Mouse (Mus musculus): Measurements from ENCODE around the gene Sipa1l1. TPM values are rescaled to one million over a fixed set of nuclear protein-coding genes. Genes with fewer than 3 reads are reported as not detected.

Sipa1l1 gene
- polyA plus RNA-seq, 1 experiment from 2014 or later: 29.4 TPM

GRCm38 (mm10) chr12:82467641-82468040 is 298.5 kb downstream of the Sipa1l1 start:
- H3K4me1 ChIP-seq: peaks cover 27% of the 10 kb centered on the region
- H3K36me3 ChIP-seq: no peaks in the 10 kb centered on the region
- H3K9me3 ChIP-seq: no peaks in the 10 kb centered on the region
- H3K9ac ChIP-seq: no peak overlapping the region
- H3K4me3 ChIP-seq: no peak overlapping the region
- H3K27ac ChIP-seq: no peak overlapping the region
- H3K27me3 ChIP-seq: no peaks in the 10 kb centered on the region
- H3K4me2 ChIP-seq: no peak overlapping the region
- ATAC-seq (ENCODE audit: borderline replicate concordance, extremely low read depth, low FRiP score, low TSS enrichment): no peak
- 59% methylated on average over 2 of the region's 2 CpGs for WGBS

GRCm38 (mm10) chr12:82468416-82468815 is 299.3 kb downstream of the Sipa1l1 start:
- WGBS: 31% methylated on average over 5 of the region's 5 CpGs
- Histone ChIP-seq H3K4me2 (no peak overlapping the region), H3K36me3 (no peaks in the 10 kb centered on the region), H3K4me3 (no peak overlapping the region), H3K4me1 (peaks cover 27% of the 10 kb centered on the region), H3K9me3 (no peaks in the 10 kb centered on the region), H3K27ac (no peak overlapping the region), H3K9ac (no peak overlapping the region), H3K27me3 (no peaks in the 10 kb centered on the region)
- ATAC-seq (ENCODE audit: borderline replicate concordance, extremely low read depth, low FRiP score, low TSS enrichment): no peak

GRCm38 (mm10) chr12:82469706-82470361 is 300.7 kb downstream of the Sipa1l1 start:
- H3K4me1 ChIP-seq: peaks cover 27% of the 10 kb centered on the region
- H3K36me3 ChIP-seq: no peaks in the 10 kb centered on the region
- peak; percentile 85 for ATAC-seq (ENCODE audit: borderline replicate concordance, extremely low read depth, low FRiP score, low TSS enrichment)
- H3K4me2 ChIP-seq: peak overlapping the region; percentile 80
- H3K9me3 ChIP-seq: no peaks in the 10 kb centered on the region
- WGBS: 3% methylated on average over 12 of the region's 12 CpGs
- H3K4me3 ChIP-seq: peak overlapping the region; percentile 48
- H3K27me3 ChIP-seq: no peaks in the 10 kb centered on the region
- peak overlapping the region; percentile 39; the same call in 1 of the 2 replicates for H3K9ac ChIP-seq
- H3K27ac ChIP-seq: peak overlapping the region; percentile 87

GRCm38 (mm10) chr12:82470362-82470936 is 301.3 kb downstream of the Sipa1l1 start:
- 2% methylated on average over 18 of the region's 18 CpGs for WGBS
- peak; percentile 88 for ATAC-seq (ENCODE audit: borderline replicate concordance, extremely low read depth, low FRiP score, low TSS enrichment)
- H3K9me3 ChIP-seq: no peaks in the 10 kb centered on the region

GRCm38 (mm10) chr12:82472796-82473195 is 303.7 kb downstream of the Sipa1l1 start:
- no peak for ATAC-seq (ENCODE audit: borderline replicate concordance, extremely low read depth, low FRiP score, low TSS enrichment)
- Histone ChIP-seq H3K9ac (no peak overlapping the region), H3K36me3 (no peaks in the 10 kb centered on the region), H3K4me3 (no peak overlapping the region), H3K27ac (no peak overlapping the region), H3K9me3 (no peaks in the 10 kb centered on the region), H3K4me2 (no peak overlapping the region), H3K27me3 (no peaks in the 10 kb centered on the region), H3K4me1 (peaks cover 26% of the 10 kb centered on the region)
- WGBS: 64% methylated on average over 3 of the region's 3 CpGs

More at GRCm38 (mm10) chr12:82470362-82470936, 301.3 kb downstream of the Sipa1l1 start:
- H3K9ac ChIP-seq: peak overlapping the region; percentile 39; the same call in 1 of the 2 replicates
- no peaks in the 10 kb centered on the region for H3K36me3 ChIP-seq
- peak overlapping the region; percentile 87 for H3K27ac ChIP-seq
- no peaks in the 10 kb centered on the region for H3K27me3 ChIP-seq
- peaks cover 27% of the 10 kb centered on the region for H3K4me1 ChIP-seq
- H3K4me2 ChIP-seq: peak overlapping the region; percentile 80
- H3K4me3 ChIP-seq: peak overlapping the region; percentile 48

- Histone ChIP-seq H3K9me3 (no peaks in the 10 kb centered on the region), H3K4me1 (peaks cover 22% of the 10 kb centered on the region), H3K4me3 (no peak overlapping the region), H3K27ac (no peak overlapping the region), H3K27me3 (no peaks in the 10 kb centered on the region), H3K4me2 (no peak overlapping the region), H3K9ac (no peak overlapping the region), H3K36me3 (no peaks in the 10 kb centered on the region)
- 71% methylated on average over 4 of the region's 4 CpGs for WGBS
- ATAC-seq (ENCODE audit: borderline replicate concordance, extremely low read depth, low FRiP score, low TSS enrichment): no peak
These were observed 304.1 kb downstream of the Sipa1l1 start for GRCm38 (mm10) chr12:82473238-82473637.

- Histone ChIP-seq H3K4me1 (peaks cover 10% of the 10 kb centered on the region), H3K4me2 (no peak overlapping the region), H3K9me3 (no peaks in the 10 kb centered on the region), H3K27me3 (no peaks in the 10 kb centered on the region), H3K9ac (no peak overlapping the region), H3K36me3 (no peaks in the 10 kb centered on the region), H3K4me3 (no peak overlapping the region), H3K27ac (no peak overlapping the region)
- WGBS: 54% methylated on average over 4 of the region's 4 CpGs
- ATAC-seq (ENCODE audit: borderline replicate concordance, extremely low read depth, low FRiP score, low TSS enrichment): no peak
These were observed 305.3 kb downstream of the Sipa1l1 start for GRCm38 (mm10) chr12:82474409-82474808.

- WGBS: 76% methylated on average over 10 of the region's 10 CpGs
These were observed 306.9 kb downstream of the Sipa1l1 start for GRCm38 (mm10) chr12:82476028-82476427.

GRCm38 (mm10) chr12:82476580-82476979 is 307.5 kb downstream of the Sipa1l1 start:
- H3K36me3 ChIP-seq: no peaks in the 10 kb centered on the region
- H3K4me1 ChIP-seq: no peaks in the 10 kb centered on the region
- no peak for ATAC-seq (ENCODE audit: borderline replicate concordance, extremely low read depth, low FRiP score, low TSS enrichment)
- no peaks in the 10 kb centered on the region for H3K27me3 ChIP-seq
- 51% methylated on average over 2 of the region's 2 CpGs for WGBS
- no peak overlapping the region for H3K27ac ChIP-seq
- H3K4me2 ChIP-seq: no peak overlapping the region
- H3K4me3 ChIP-seq: no peak overlapping the region
- no peak overlapping the region for H3K9ac ChIP-seq
- H3K9me3 ChIP-seq: no peaks in the 10 kb centered on the region

More at GRCm38 (mm10) chr12:82476028-82476427, 306.9 kb downstream of the Sipa1l1 start:
- H3K9ac ChIP-seq: no peak overlapping the region
- H3K9me3 ChIP-seq: no peaks in the 10 kb centered on the region
- no peaks in the 10 kb centered on the region for H3K36me3 ChIP-seq
- H3K4me3 ChIP-seq: no peak overlapping the region
- H3K27ac ChIP-seq: no peak overlapping the region
- H3K4me2 ChIP-seq: no peak overlapping the region
- no peak for ATAC-seq (ENCODE audit: borderline replicate concordance, extremely low read depth, low FRiP score, low TSS enrichment)
- no peaks in the 10 kb centered on the region for H3K27me3 ChIP-seq
- H3K4me1 ChIP-seq: 0 out of 2 replicates have a peak, but pooled peaks cover 1% of the 10 kb centered on the region

- no peaks in the 10 kb centered on the region for H3K4me1 ChIP-seq
- H3K27ac ChIP-seq: no peak overlapping the region
- H3K9me3 ChIP-seq: no peaks in the 10 kb centered on the region
- no peak for ATAC-seq (ENCODE audit: borderline replicate concordance, extremely low read depth, low FRiP score, low TSS enrichment)
- H3K4me2 ChIP-seq: no peak overlapping the region
- H3K36me3 ChIP-seq: no peaks in the 10 kb centered on the region
- no peak overlapping the region for H3K9ac ChIP-seq
- H3K27me3 ChIP-seq: no peaks in the 10 kb centered on the region
- 38% methylated on average over 5 of the region's 5 CpGs for WGBS
- no peak overlapping the region for H3K4me3 ChIP-seq
These were observed 308.7 kb downstream of the Sipa1l1 start for GRCm38 (mm10) chr12:82477826-82478225.

GRCm38 (mm10) chr12:82478256-82478655 is 309.1 kb downstream of the Sipa1l1 start:
- H3K9ac ChIP-seq: no peak overlapping the region

GRCm38 (mm10) chr12:82479393-82479792 is 310.3 kb downstream of the Sipa1l1 start:
- Histone ChIP-seq H3K4me3 (no peak overlapping the region), H3K4me1 (no peaks in the 10 kb centered on the region), H3K27ac (no peak overlapping the region), H3K36me3 (no peaks in the 10 kb centered on the region), H3K27me3 (no peaks in the 10 kb centered on the region), H3K9ac (no peak overlapping the region), H3K9me3 (no peaks in the 10 kb centered on the region), H3K4me2 (no peak overlapping the region)
- ATAC-seq (ENCODE audit: borderline replicate concordance, extremely low read depth, low FRiP score, low TSS enrichment): no peak
- WGBS: 60% methylated on average over 3 of the region's 3 CpGs

More at GRCm38 (mm10) chr12:82478256-82478655, 309.1 kb downstream of the Sipa1l1 start:
- Histone ChIP-seq H3K27me3 (no peaks in the 10 kb centered on the region), H3K36me3 (no peaks in the 10 kb centered on the region), H3K4me2 (no peak overlapping the region), H3K27ac (no peak overlapping the region), H3K9me3 (no peaks in the 10 kb centered on the region), H3K4me3 (no peak overlapping the region), H3K4me1 (no peaks in the 10 kb centered on the region)
- 27% methylated on average over 8 of the region's 8 CpGs for WGBS
- ATAC-seq (ENCODE audit: borderline replicate concordance, extremely low read depth, low FRiP score, low TSS enrichment): no peak

Measured in lung, embryonic 15.5 days (tissue).